Mouse (Mus musculus) small intestine, adult 10 weeks (tissue): ENCODE results near the gene Boll. TPM values are rescaled to one million over a fixed set of nuclear protein-coding genes. Genes with fewer than 3 reads are reported as not detected.

Experiments used
- polyA plus RNA-seq: library from polyadenylated mRNA; stranded (reverse); fragments of 350-450 nt; fragmentation: Illumina TruSeq; extraction: RNeasy Lipid Tissue Mini Kit (QIAGEN cat#74804); gene quantifications from one replicate; pipeline ENCODE4 v1.2.3, GENCODE M21; 2014; ENCODE audit warnings: low replicate concordance

Gene Boll
- polyA plus RNA-seq: 0.52 TPM

GRCm38 (mm10) chr1:55363044-55363565 is at the start of gene Boll:
Gene Boll, minus strand, starts transcription at chr1:55363469.

GRCm38 (mm10) chr1:55405272-55406022 is 42.2 kb upstream of the Boll start, which contains the start of gene Plcl1:
Gene Plcl1, plus strand, starts transcription at chr1:55405921.

GRCm38 (mm10) chr1:55236890-55237642 is 126.2 kb downstream of the Boll start, which contains the start of gene Mars2:
Gene Mars2, plus strand, starts transcription at chr1:55237177.

GRCm38 (mm10) chr1:55226011-55226857 is 137.0 kb downstream of the Boll start, which contains the start of gene Rftn2:
Gene Rftn2, minus strand, starts transcription at chr1:55226782.

Other genes with a start within 250 kb of the Boll start
- 270 TPM for gene Mob4, start 232.2 kb downstream of the Boll start, polyA plus RNA-seq
- 3.3 TPM for gene Rftn2, start 136.7 kb downstream of the Boll start, polyA plus RNA-seq
- gene Mars2, start 126.3 kb downstream of the Boll start, polyA plus RNA-seq: 8.3 TPM
- gene Plcl1, start 42.5 kb upstream of the Boll start, polyA plus RNA-seq: 1.5 TPM